Mouse (Mus musculus): Measurements from ENCODE around the gene Rabepk. TPM values are rescaled to one million over a fixed set of nuclear protein-coding genes. Genes with fewer than 3 reads are reported as not detected.
"Not testable (repeated sequence)": the region's sequence is repeated elsewhere in the genome, so short reads cannot be mapped to it uniquely, and the experiment has no call there.

Rabepk gene
- polyA plus RNA-seq, 1 experiment from 2014 or later, result 24.8 TPM

GRCm38 (mm10) chr2:34794511-34794910, 5.2 kb downstream of the Rabepk start:
- no peak overlapping the region for H3K9ac ChIP-seq
- DNase-seq (ENCODE audit: low spot score) (no peak), ATAC-seq (ENCODE audit: low FRiP score) (no peak)
- no peaks in the 10 kb centered on the region for H3K27me3 ChIP-seq (ENCODE audit: control insufficient read depth, insufficient read depth, low read length)
- no peaks in the 10 kb centered on the region for H3K9me3 ChIP-seq (ENCODE audit: control insufficient read depth, low read length)
- peaks cover 17% of the 10 kb centered on the region; the same call in 1 of the 2 replicates for H3K36me3 ChIP-seq (replicated peaks; ENCODE audit: control insufficient read depth, insufficient read depth)
- H3K4me1 ChIP-seq (replicated peaks; ENCODE audit: control insufficient read depth, insufficient read depth, low read length), result 0 out of 2 replicates have a peak, but pooled peaks cover 8% of the 10 kb centered on the region
- 95% methylated on average over 2 of the region's 2 CpGs for WGBS
- H3K4me3 ChIP-seq (replicated peaks; ENCODE audit: low read length), result no peak overlapping the region
- H3K27ac ChIP-seq, result no peak overlapping the region
- H3K4me2 ChIP-seq (replicated peaks), result no peak overlapping the region

GRCm38 (mm10) chr2:34792543-34792942, 7.2 kb downstream of the Rabepk start:
- not testable (repeated sequence) for H3K4me2 ChIP-seq (replicated peaks); H3K27ac ChIP-seq; H3K27me3 ChIP-seq (ENCODE audit: control insufficient read depth, insufficient read depth, low read length); DNase-seq (ENCODE audit: low spot score); H3K9me3 ChIP-seq (ENCODE audit: control insufficient read depth, low read length); H3K4me1 ChIP-seq (replicated peaks; ENCODE audit: control insufficient read depth, insufficient read depth, low read length); H3K4me3 ChIP-seq (replicated peaks; ENCODE audit: low read length); H3K9ac ChIP-seq; ATAC-seq (ENCODE audit: low FRiP score)
- peaks cover 17% of the 10 kb centered on the region; the same call in 1 of the 2 replicates for H3K36me3 ChIP-seq (replicated peaks; ENCODE audit: control insufficient read depth, insufficient read depth)
- WGBS, result 94% methylated on average over 2 of the region's 2 CpGs

- 93% methylated on average over 8 of the region's 8 CpGs for WGBS
- H3K27ac ChIP-seq, result no peak overlapping the region
- H3K9ac ChIP-seq, result no peak overlapping the region
- H3K4me2 ChIP-seq (replicated peaks), result no peak overlapping the region
- ATAC-seq (ENCODE audit: low FRiP score) (no peak), DNase-seq (ENCODE audit: low spot score) (no peak)
- no peak overlapping the region for H3K4me3 ChIP-seq (replicated peaks; ENCODE audit: low read length)
- no peaks in the 10 kb centered on the region for H3K4me1 ChIP-seq (replicated peaks; ENCODE audit: control insufficient read depth, insufficient read depth, low read length)
- H3K9me3 ChIP-seq (ENCODE audit: control insufficient read depth, low read length), result no peaks in the 10 kb centered on the region
- H3K27me3 ChIP-seq (ENCODE audit: control insufficient read depth, insufficient read depth, low read length), result no peaks in the 10 kb centered on the region
- H3K36me3 ChIP-seq (replicated peaks; ENCODE audit: control insufficient read depth, insufficient read depth), result peaks cover 23% of the 10 kb centered on the region; the same call in 1 of the 2 replicates
Measured at GRCm38 (mm10) chr2:34790282-34790681, 9.4 kb downstream of the Rabepk start.

- no peaks in the 10 kb centered on the region for H3K4me1 ChIP-seq (replicated peaks; ENCODE audit: control insufficient read depth, insufficient read depth, low read length)
- DNase-seq (ENCODE audit: low spot score) (no peak), ATAC-seq (ENCODE audit: low FRiP score) (no peak)
- peaks cover 56% of the 10 kb centered on the region for H3K36me3 ChIP-seq (replicated peaks; ENCODE audit: control insufficient read depth, insufficient read depth)
- H3K4me2 ChIP-seq (replicated peaks), result no peak overlapping the region
- no peak overlapping the region for H3K27ac ChIP-seq
- H3K9ac ChIP-seq, result no peak overlapping the region
- no peaks in the 10 kb centered on the region for H3K9me3 ChIP-seq (ENCODE audit: control insufficient read depth, low read length)
- WGBS, result 76% methylated on average over 2 of the region's 2 CpGs
- H3K4me3 ChIP-seq (replicated peaks; ENCODE audit: low read length), result no peak overlapping the region
- no peaks in the 10 kb centered on the region for H3K27me3 ChIP-seq (ENCODE audit: control insufficient read depth, insufficient read depth, low read length)
Measured at GRCm38 (mm10) chr2:34784085-34784484, 15.6 kb downstream of the Rabepk start.

GRCm38 (mm10) chr2:34783064-34784020, 16.4 kb downstream of the Rabepk start:
- WGBS, result 93% methylated on average over 14 of the region's 14 CpGs
- no peak for ATAC-seq (ENCODE audit: low FRiP score)
- H3K4me3 ChIP-seq (replicated peaks; ENCODE audit: low read length), result no peak overlapping the region

GRCm38 (mm10) chr2:34777237-34777868, 22.4 kb downstream of the Rabepk start:
- Histone ChIP-seq H3K4me1 (replicated peaks; ENCODE audit: control insufficient read depth, insufficient read depth, low read length) (peaks cover 50% of the 10 kb centered on the region), H3K9me3 (ENCODE audit: control insufficient read depth, low read length) (no peaks in the 10 kb centered on the region), H3K4me3 (replicated peaks; ENCODE audit: low read length) (0 out of 2 replicates have a peak overlapping the region, but pooled peaks have one; percentile 7), H3K9ac (no peak overlapping the region), H3K36me3 (replicated peaks; ENCODE audit: control insufficient read depth, insufficient read depth) (peaks cover 90% of the 10 kb centered on the region), H3K27me3 (ENCODE audit: control insufficient read depth, insufficient read depth, low read length) (no peaks in the 10 kb centered on the region), H3K4me2 (replicated peaks) (peak overlapping the region; percentile 79), H3K27ac (no peak overlapping the region)
- ATAC-seq (ENCODE audit: low FRiP score) (no peak), DNase-seq (ENCODE audit: low spot score) (no peak)
- 65% methylated on average over 1 of the region's 1 CpGs for WGBS

More at GRCm38 (mm10) chr2:34783064-34784020, 16.4 kb downstream of the Rabepk start:
- Histone ChIP-seq H3K4me2 (replicated peaks) (no peak overlapping the region), H3K9me3 (ENCODE audit: control insufficient read depth, low read length) (no peaks in the 10 kb centered on the region), H3K9ac (no peak overlapping the region), H3K36me3 (replicated peaks; ENCODE audit: control insufficient read depth, insufficient read depth) (peaks cover 64% of the 10 kb centered on the region), H3K4me1 (replicated peaks; ENCODE audit: control insufficient read depth, insufficient read depth, low read length) (no peaks in the 10 kb centered on the region; the same call in 1 of the 2 replicates), H3K27ac (no peak overlapping the region), H3K27me3 (ENCODE audit: control insufficient read depth, insufficient read depth, low read length) (no peaks in the 10 kb centered on the region)
- no peak for DNase-seq (ENCODE audit: low spot score)

GRCm38 (mm10) chr2:34774493-34774892, 25.2 kb downstream of the Rabepk start:
- ATAC-seq (ENCODE audit: low FRiP score) (no peak), DNase-seq (ENCODE audit: low spot score) (no peak)
- H3K9ac ChIP-seq, result no peak overlapping the region
- no peak overlapping the region for H3K27ac ChIP-seq
- H3K9me3 ChIP-seq (ENCODE audit: control insufficient read depth, low read length), result no peaks in the 10 kb centered on the region
- WGBS, result 91% methylated on average over 6 of the region's 6 CpGs
- H3K4me3 ChIP-seq (replicated peaks; ENCODE audit: low read length), result peak overlapping the region; percentile 91; the same call in 1 of the 2 replicates
- H3K4me2 ChIP-seq (replicated peaks), result peak overlapping the region; percentile 79
- H3K27me3 ChIP-seq (ENCODE audit: control insufficient read depth, insufficient read depth, low read length), result no peaks in the 10 kb centered on the region
- H3K4me1 ChIP-seq (replicated peaks; ENCODE audit: control insufficient read depth, insufficient read depth, low read length), result peaks cover 57% of the 10 kb centered on the region
- H3K36me3 ChIP-seq (replicated peaks; ENCODE audit: control insufficient read depth, insufficient read depth), result peaks cover 67% of the 10 kb centered on the region

GRCm38 (mm10) chr2:34773673-34774072, 26.0 kb downstream of the Rabepk start:
- peaks cover 57% of the 10 kb centered on the region for H3K4me1 ChIP-seq (replicated peaks; ENCODE audit: control insufficient read depth, insufficient read depth, low read length)
- peak overlapping the region; percentile 20; the same call in 1 of the 2 replicates for H3K9ac ChIP-seq
- no peak for ATAC-seq (ENCODE audit: low FRiP score)
- peaks cover 59% of the 10 kb centered on the region for H3K36me3 ChIP-seq (replicated peaks; ENCODE audit: control insufficient read depth, insufficient read depth)
- 87% methylated on average over 4 of the region's 4 CpGs for WGBS
- H3K27me3 ChIP-seq (ENCODE audit: control insufficient read depth, insufficient read depth, low read length), result no peaks in the 10 kb centered on the region
- no peak overlapping the region for H3K27ac ChIP-seq
- peak overlapping the region; percentile 79 for H3K4me2 ChIP-seq (replicated peaks)
- peak overlapping the region; percentile 91 for H3K4me3 ChIP-seq (replicated peaks; ENCODE audit: low read length)
- no peaks in the 10 kb centered on the region for H3K9me3 ChIP-seq (ENCODE audit: control insufficient read depth, low read length)
- no peak for DNase-seq (ENCODE audit: low spot score)
